Mouse (Mus musculus): ENCODE measurements around the gene Rfc1. TPM values are rescaled to one million over a fixed set of nuclear protein-coding genes. Genes with fewer than 3 reads are reported as not detected.

Rfc1 gene
- 103 and 108 TPM in 2 replicates for polyA plus RNA-seq (2016; fragmentation: Nextera tagmentation; extraction: Ambion mirVana)

DNA sequence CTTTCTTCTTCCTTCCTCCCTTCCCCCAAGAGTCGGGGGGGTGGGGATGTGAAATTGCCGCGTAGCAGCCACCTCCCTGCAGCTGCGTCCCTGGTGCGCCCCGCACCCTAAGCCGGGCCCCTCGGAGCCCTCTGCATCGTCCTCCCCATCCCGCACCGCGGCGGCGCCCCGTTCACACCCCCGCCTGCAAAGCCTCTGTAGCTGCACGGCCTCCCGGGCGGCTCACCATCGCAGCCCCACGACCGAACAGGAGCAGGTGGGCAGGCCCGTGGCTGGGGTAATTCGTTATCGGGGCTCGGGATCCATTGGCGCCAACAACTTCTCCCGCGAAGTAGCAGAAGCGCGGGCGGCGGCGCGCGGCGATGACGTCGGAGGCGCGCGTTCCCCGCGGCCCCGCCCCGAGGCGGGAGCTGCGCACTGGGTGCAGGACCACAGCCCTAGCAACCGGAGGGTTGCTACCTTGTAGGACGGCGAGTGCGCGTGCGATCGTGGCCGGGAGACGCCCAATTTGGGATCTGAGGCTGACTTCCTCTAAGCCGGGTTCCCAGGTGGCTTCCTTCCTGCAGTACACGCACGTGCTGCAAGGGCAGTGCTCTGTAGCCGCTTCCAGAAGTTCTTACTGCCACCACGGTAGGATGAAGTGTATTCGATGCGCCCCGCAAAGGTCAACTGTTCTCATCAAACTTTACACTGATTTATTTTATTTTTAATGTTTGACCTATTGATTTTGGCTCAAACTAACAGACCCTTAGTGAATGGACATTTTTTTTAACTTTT, at the start of gene Rfc1:
Gene Rfc1 (minus strand): TSS at position 373 of the 777 bp plus-strand sequence.
- peak within 1 kb of the TSS; percentile 95 for H3K27ac ChIP-seq (replicated peaks)
- no peaks in the 10 kb centered on the region for H3K27me3 ChIP-seq (replicated peaks; ENCODE audit: low read depth, poor library complexity, severe bottlenecking)
- DNase-seq (ENCODE audit: low spot score): peak; percentile 94
- H3K4me3 ChIP-seq: peak within 1 kb of the TSS; percentile 98
- H3K9me3 ChIP-seq: no peaks in the 10 kb centered on the region
- WGBS: under 1% methylated on average over 65 of the region's 65 CpGs
- peaks cover 19% of the 10 kb centered on the region for H3K4me1 ChIP-seq
- H3K36me3 ChIP-seq (replicated peaks): peaks cover 35% of the 10 kb centered on the region

GRCm38 (mm10) chr5:65374746-65375145, 39.3 kb upstream of the Rfc1 start:
- H3K4me3 ChIP-seq: no peak overlapping the region
- H3K36me3 ChIP-seq (replicated peaks): no peaks in the 10 kb centered on the region
- no peak for DNase-seq (ENCODE audit: low spot score)
- 86% methylated on average over 7 of the region's 7 CpGs for WGBS
- no peak overlapping the region for H3K27ac ChIP-seq (replicated peaks)
- H3K4me1 ChIP-seq: no peaks in the 10 kb centered on the region
- H3K9me3 ChIP-seq: no peaks in the 10 kb centered on the region
- H3K27me3 ChIP-seq (replicated peaks; ENCODE audit: low read depth, poor library complexity, severe bottlenecking): no peaks in the 10 kb centered on the region

- no peaks in the 10 kb centered on the region for H3K36me3 ChIP-seq (replicated peaks)
- H3K27ac ChIP-seq (replicated peaks): no peak overlapping the region
- 94% methylated on average over 7 of the region's 7 CpGs for WGBS
- no peak overlapping the region for H3K4me3 ChIP-seq
- no peaks in the 10 kb centered on the region for H3K4me1 ChIP-seq
- no peaks in the 10 kb centered on the region for H3K9me3 ChIP-seq
- H3K27me3 ChIP-seq (replicated peaks; ENCODE audit: low read depth, poor library complexity, severe bottlenecking): no peaks in the 10 kb centered on the region
- no peak for DNase-seq (ENCODE audit: low spot score)
These were observed 36.1 kb upstream of the Rfc1 start for GRCm38 (mm10) chr5:65371551-65371950.

DNA sequence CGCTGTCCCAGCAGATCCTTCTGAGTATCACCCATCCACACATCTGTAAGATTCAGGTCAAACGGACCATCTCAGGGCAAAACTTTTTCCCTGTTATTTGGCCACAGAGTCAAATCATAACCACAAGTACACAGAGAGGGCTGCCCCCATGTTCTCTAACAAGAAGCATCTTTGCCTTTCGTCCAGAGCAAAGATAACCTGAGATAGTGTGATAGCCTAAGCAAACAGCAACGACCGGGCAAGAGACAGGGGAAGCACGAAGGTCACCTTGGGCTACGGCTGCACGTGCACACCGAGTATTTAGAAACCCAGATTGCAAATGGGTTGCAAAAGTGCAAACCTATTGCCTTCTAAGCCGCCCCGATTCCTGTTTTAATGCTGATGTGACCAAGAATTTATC, 32.4 kb upstream of the Rfc1 start:
- H3K4me3 ChIP-seq: no peak overlapping the region
- H3K9me3 ChIP-seq: no peaks in the 10 kb centered on the region
- no peak for DNase-seq (ENCODE audit: low spot score)
- no peaks in the 10 kb centered on the region for H3K27me3 ChIP-seq (replicated peaks; ENCODE audit: low read depth, poor library complexity, severe bottlenecking)
- no peaks in the 10 kb centered on the region for H3K36me3 ChIP-seq (replicated peaks)
- H3K4me1 ChIP-seq: no peaks in the 10 kb centered on the region
- 90% methylated on average over 11 of the region's 11 CpGs for WGBS
- no peak overlapping the region for H3K27ac ChIP-seq (replicated peaks)

DNA sequence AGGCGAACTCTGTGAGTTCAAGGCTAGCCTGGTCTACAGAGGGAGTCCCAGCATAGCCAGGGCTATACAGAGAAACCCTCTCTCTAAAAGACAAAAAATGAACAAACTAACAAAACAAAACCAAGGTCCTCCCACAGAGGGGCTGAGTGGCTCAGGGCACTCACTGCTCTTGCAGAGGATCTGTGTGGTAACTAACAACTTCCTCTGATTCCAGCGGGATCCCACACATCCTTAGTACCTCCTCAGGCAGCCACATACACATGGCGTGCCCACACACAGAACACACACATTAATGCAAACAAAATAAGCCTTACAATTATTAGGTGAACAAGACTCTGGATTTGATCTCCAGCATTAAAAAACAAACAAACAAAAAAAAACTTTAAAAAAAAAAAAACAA, 22.3 kb upstream of the Rfc1 start:
- H3K4me1 ChIP-seq: no peaks in the 10 kb centered on the region
- no peak for DNase-seq (ENCODE audit: low spot score)
- no peak overlapping the region for H3K27ac ChIP-seq (replicated peaks)
- H3K27me3 ChIP-seq (replicated peaks; ENCODE audit: low read depth, poor library complexity, severe bottlenecking): no peaks in the 10 kb centered on the region
- no peaks in the 10 kb centered on the region for H3K36me3 ChIP-seq (replicated peaks)
- 0 out of 2 replicates have a peak, but pooled peaks cover 4% of the 10 kb centered on the region for H3K9me3 ChIP-seq
- H3K4me3 ChIP-seq: no peak overlapping the region
- WGBS: 82% methylated on average over 3 of the region's 3 CpGs

GRCm38 (mm10) chr5:65356851-65357250, 21.4 kb upstream of the Rfc1 start:
- Histone ChIP-seq H3K9me3 (0 out of 2 replicates have a peak, but pooled peaks cover 4% of the 10 kb centered on the region), H3K4me1 (no peaks in the 10 kb centered on the region), H3K36me3 (replicated peaks) (no peaks in the 10 kb centered on the region), H3K4me3 (no peak overlapping the region), H3K27ac (replicated peaks) (no peak overlapping the region), H3K27me3 (replicated peaks; ENCODE audit: low read depth, poor library complexity, severe bottlenecking) (no peaks in the 10 kb centered on the region)
- WGBS: 86% methylated on average over 6 of the region's 6 CpGs
- no peak for DNase-seq (ENCODE audit: low spot score)

GRCm38 (mm10) chr5:65354985-65355384, 19.5 kb upstream of the Rfc1 start:
- no peak overlapping the region for H3K27ac ChIP-seq (replicated peaks)
- no peaks in the 10 kb centered on the region for H3K36me3 ChIP-seq (replicated peaks)
- H3K9me3 ChIP-seq: 0 out of 2 replicates have a peak, but pooled peaks cover 4% of the 10 kb centered on the region
- 79% methylated on average over 5 of the region's 5 CpGs for WGBS
- H3K4me1 ChIP-seq: no peaks in the 10 kb centered on the region
- H3K4me3 ChIP-seq: no peak overlapping the region
- H3K27me3 ChIP-seq (replicated peaks; ENCODE audit: low read depth, poor library complexity, severe bottlenecking): no peaks in the 10 kb centered on the region
- DNase-seq (ENCODE audit: low spot score): no peak

DNA sequence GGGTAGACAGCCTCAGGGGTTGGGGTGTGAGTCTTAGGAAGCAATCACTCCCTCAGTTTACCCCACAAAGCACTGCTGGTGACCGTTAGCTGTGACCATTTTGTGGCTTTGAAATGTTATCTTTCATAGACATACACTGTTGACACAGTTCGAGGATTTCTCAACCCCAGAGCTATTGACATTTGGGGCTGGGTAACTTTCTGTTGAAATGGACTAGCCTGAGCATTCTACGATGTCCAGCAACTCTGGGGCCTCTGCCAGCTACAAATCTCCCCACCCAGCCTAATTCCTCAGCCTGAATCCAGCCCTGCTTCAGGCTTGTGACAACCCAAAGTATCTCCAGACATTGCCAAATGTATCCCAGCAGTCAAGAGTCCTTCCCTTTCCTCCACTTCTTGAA, 18.6 kb upstream of the Rfc1 start:
- Histone ChIP-seq H3K36me3 (replicated peaks) (no peaks in the 10 kb centered on the region), H3K4me1 (no peaks in the 10 kb centered on the region), H3K27ac (replicated peaks) (no peak overlapping the region), H3K9me3 (0 out of 2 replicates have a peak, but pooled peaks cover 4% of the 10 kb centered on the region), H3K27me3 (replicated peaks; ENCODE audit: low read depth, poor library complexity, severe bottlenecking) (no peaks in the 10 kb centered on the region), H3K4me3 (no peak overlapping the region)
- no peak for DNase-seq (ENCODE audit: low spot score)
- 85% methylated on average over 3 of the region's 3 CpGs for WGBS

GRCm38 (mm10) chr5:65350508-65350907, 15.0 kb upstream of the Rfc1 start:
- WGBS: 64% methylated on average over 10 of the region's 10 CpGs
- DNase-seq (ENCODE audit: low spot score): no peak
- H3K9me3 ChIP-seq: 0 out of 2 replicates have a peak, but pooled peaks cover 4% of the 10 kb centered on the region
- no peak overlapping the region for H3K4me3 ChIP-seq
- H3K36me3 ChIP-seq (replicated peaks): no peaks in the 10 kb centered on the region
- H3K4me1 ChIP-seq: peaks cover 11% of the 10 kb centered on the region
- H3K27ac ChIP-seq (replicated peaks): no peak overlapping the region
- H3K27me3 ChIP-seq (replicated peaks; ENCODE audit: low read depth, poor library complexity, severe bottlenecking): no peaks in the 10 kb centered on the region

DNA sequence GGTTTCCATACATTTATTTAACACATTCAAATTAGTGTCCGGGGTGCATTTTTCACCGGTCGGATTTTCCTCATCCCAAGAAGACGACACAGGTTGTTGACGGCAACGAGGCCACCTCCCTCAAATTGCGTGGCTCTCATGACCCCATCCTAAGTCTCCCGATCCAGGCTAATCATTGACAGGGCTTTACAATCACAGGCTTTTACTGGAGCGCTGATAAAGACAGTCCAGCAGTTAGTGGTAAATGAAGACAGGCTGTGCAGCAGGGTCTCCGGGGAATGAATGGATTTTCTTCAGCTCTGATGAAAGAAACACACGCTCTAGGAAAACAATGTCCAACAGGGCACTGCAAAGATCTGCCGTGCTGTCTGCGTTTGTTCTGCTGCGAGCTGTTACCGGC, 12.7 kb upstream of the Rfc1 start, which contains the start of gene Klb:
Gene Klb (plus strand): TSS at position 147 of the 400 bp plus-strand sequence.
- no peak within 1 kb of the TSS for H3K27ac ChIP-seq (replicated peaks)
- H3K4me3 ChIP-seq: peak within 1 kb of the TSS; percentile 17; the same call in 1 of the 2 replicates
- H3K4me1 ChIP-seq: peaks cover 11% of the 10 kb centered on the region
- H3K9me3 ChIP-seq: no peaks in the 10 kb centered on the region
- WGBS: 38% methylated on average over 15 of the region's 15 CpGs
- no peaks in the 10 kb centered on the region for H3K36me3 ChIP-seq (replicated peaks)
- DNase-seq (ENCODE audit: low spot score): peak; percentile 27
- H3K27me3 ChIP-seq (replicated peaks; ENCODE audit: low read depth, poor library complexity, severe bottlenecking): no peaks in the 10 kb centered on the region

- DNase-seq (ENCODE audit: low spot score): no peak
- Histone ChIP-seq H3K4me1 (peaks cover 8% of the 10 kb centered on the region; the same call in 1 of the 2 replicates), H3K36me3 (replicated peaks) (no peaks in the 10 kb centered on the region), H3K27ac (replicated peaks) (no peak overlapping the region), H3K27me3 (replicated peaks; ENCODE audit: low read depth, poor library complexity, severe bottlenecking) (no peaks in the 10 kb centered on the region), H3K4me3 (no peak overlapping the region), H3K9me3 (no peaks in the 10 kb centered on the region)
- WGBS: 34% methylated on average over 4 of the region's 4 CpGs
These were observed 4.7 kb upstream of the Rfc1 start for GRCm38 (mm10) chr5:65340167-65340566.

- H3K4me1 ChIP-seq: peaks cover 19% of the 10 kb centered on the region
- no peaks in the 10 kb centered on the region for H3K27me3 ChIP-seq (replicated peaks; ENCODE audit: low read depth, poor library complexity, severe bottlenecking)
- no peak for DNase-seq (ENCODE audit: low spot score)
- no peak overlapping the region for H3K4me3 ChIP-seq
- WGBS: 85% methylated on average over 6 of the region's 6 CpGs
- no peak overlapping the region for H3K27ac ChIP-seq (replicated peaks)
- no peaks in the 10 kb centered on the region for H3K9me3 ChIP-seq
- H3K36me3 ChIP-seq (replicated peaks): peaks cover 8% of the 10 kb centered on the region
These were observed 2.9 kb upstream of the Rfc1 start for GRCm38 (mm10) chr5:65338394-65338793.

- WGBS: 33% methylated on average over 4 of the region's 4 CpGs
- Histone ChIP-seq H3K27ac (replicated peaks) (peak overlapping the region; percentile 95; the same call in 1 of the 2 replicates), H3K9me3 (no peaks in the 10 kb centered on the region), H3K4me3 (peak overlapping the region; percentile 98), H3K27me3 (replicated peaks; ENCODE audit: low read depth, poor library complexity, severe bottlenecking) (no peaks in the 10 kb centered on the region), H3K4me1 (peaks cover 19% of the 10 kb centered on the region), H3K36me3 (replicated peaks) (peaks cover 30% of the 10 kb centered on the region)
- no peak for DNase-seq (ENCODE audit: low spot score)
These were observed 545 bp upstream of the Rfc1 start for GRCm38 (mm10) chr5:65336075-65336355.
